Mouse (Mus musculus) lung, postnatal 0 days (tissue): ENCODE measurements around the gene Tmem110.

Experiments used
- CTCF ChIP-seq: IDR thresholded peaks from 2 replicates; pipeline ENCODE4 v1.5.1; 2016; ENCODE audit warnings: antibody characterized with exemption, mild to moderate bottlenecking
- EP300 ChIP-seq: IDR thresholded peaks from 2 replicates; pipeline ENCODE4 v1.6.1; 2016; ENCODE audit warnings: antibody characterized with exemption, mild to moderate bottlenecking, control low read depth

GRCm38 (mm10) chr14:30886204-30886603 is 60.8 kb downstream of the Tmem110 start, which contains the start of gene Itih4:
- no peak for TF ChIP-seq CTCF
- no peak for TF ChIP-seq EP300
